Comparison of ENCODE assay signal across 9 mouse cellular contexts in the genomic region with DNA sequence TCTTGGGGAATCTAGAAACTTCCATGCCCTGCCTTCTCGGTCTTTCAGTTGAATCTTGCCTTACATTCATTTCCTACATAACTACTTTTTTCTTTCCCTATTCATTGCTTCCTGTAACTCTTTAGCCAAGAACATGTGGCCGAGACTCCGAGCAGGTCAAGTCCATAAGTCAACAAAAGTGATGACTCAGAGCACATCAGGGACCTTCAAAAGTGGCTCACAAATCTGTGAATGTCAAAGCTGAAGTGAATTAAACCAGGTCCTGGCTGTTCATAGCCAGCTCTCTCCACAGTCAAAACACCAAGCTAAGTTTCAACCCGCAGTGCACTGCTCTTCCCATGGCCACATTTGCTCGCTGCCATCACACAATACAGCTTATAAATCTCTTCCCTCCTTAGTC.
"Had no signal": no experiment of that assay in that cellular context is flagged by ENCODE, and none has a peak within 500 bp of the region (broad histone marks: within the 10 kb centered on the region; RNA-seq: fewer than 3 reads in every experiment).

No protein-coding gene starts in this region.

- H3K4me3 ChIP-seq: layer of hippocampus, adult 2 months; left cerebral cortex, adult 2 months; limb, embryonic 10.5 days; liver, embryonic 12.5 days; lung, embryonic 15.5 days; midbrain, embryonic 13.5 days had no signal

- H3K4me2 ChIP-seq: liver, embryonic 12.5 days; lung, embryonic 15.5 days; midbrain, embryonic 13.5 days had no signal

- H3K27me3 ChIP-seq: lung, embryonic 15.5 days had no signal

- H3K9me3 ChIP-seq: limb, embryonic 10.5 days; liver, embryonic 12.5 days; lung, embryonic 15.5 days; midbrain, embryonic 13.5 days had no signal

- DNase-seq: kidney, postnatal 36 days; right cerebral cortex, postnatal 14 days; thymus, postnatal 14 days had no signal

- H3K27ac ChIP-seq: layer of hippocampus, adult 2 months; left cerebral cortex, adult 2 months; limb, embryonic 10.5 days; liver, embryonic 12.5 days; lung, embryonic 15.5 days; midbrain, embryonic 13.5 days had no signal

- H3K9ac ChIP-seq: liver, embryonic 12.5 days; lung, embryonic 15.5 days; midbrain, embryonic 13.5 days had no signal

- ATAC-seq: liver, embryonic 12.5 days had no signal

- H3K4me1 ChIP-seq: limb, embryonic 10.5 days; liver, embryonic 12.5 days; lung, embryonic 15.5 days had no signal

- H3K36me3 ChIP-seq: limb, embryonic 10.5 days; liver, embryonic 12.5 days; lung, embryonic 15.5 days; midbrain, embryonic 13.5 days had no signal
